Mouse (Mus musculus): ENCODE data around the gene Tbc1d22b.
"Not testable (repeated sequence)": the region's sequence is repeated elsewhere in the genome, so short reads cannot be mapped to it uniquely, and the experiment has no call there.

DNA sequence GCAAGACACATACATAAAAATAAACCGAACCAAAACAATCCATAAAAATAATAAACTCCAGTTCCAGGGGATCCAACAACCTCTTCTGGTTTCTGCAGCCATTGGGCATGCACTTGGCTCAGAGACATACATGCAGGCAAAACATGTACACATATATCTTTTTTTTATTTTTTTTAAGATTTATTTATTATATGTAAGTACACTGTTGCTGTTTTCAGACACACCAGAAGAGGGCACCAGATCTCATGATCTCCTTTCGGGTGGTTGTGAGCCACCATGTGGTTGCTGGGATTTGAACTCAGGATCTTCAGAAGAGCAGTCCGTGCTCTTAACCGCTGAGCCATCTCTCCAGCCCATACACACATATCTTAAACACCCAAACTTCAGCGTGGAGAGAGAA is 63.9 kb downstream of the Tbc1d22b start:
- TF ChIP-seq POLR2A, CTCF (IDR thresholded peaks at IDR 0.05; ENCODE audit: extremely low read depth, insufficient read depth, low read length): not testable (repeated sequence)

All from cortical plate, adult 2 months (tissue).